Mouse (Mus musculus) limb, embryonic 11.5 days (tissue): ENCODE data around the gene Tcap. TPM values are rescaled to one million over a fixed set of nuclear protein-coding genes. Genes with fewer than 3 reads are reported as not detected.

Source experiments
- ATAC-seq: fragments of 200-750 bp; cut with Nextera tagmentation; 2 replicates; pipeline ENCODE4 v1.8.0; 2017; ENCODE audit warnings: low read depth; ENCODE audit not compliant: insufficient number of reproducible peaks, low FRiP score, low TSS enrichment
- DNase-seq: peaks from one replicate; pipeline ENCODE4 v3.0.0-alpha.2; 2015; ENCODE audit warnings: low spot score
- H3K27ac ChIP-seq: fragments of 300-500 bp; sonication (generic); replicated peaks from 2 replicates; pipeline ENCODE4 v1.5.1; 2014; ENCODE audit warnings: low read depth, mild to moderate bottlenecking, low read length
- H3K27me3 ChIP-seq: fragments of 300-500 bp; sonication (generic); 2 replicates; pipeline ENCODE4 v1.6.1; 2014; ENCODE audit warnings: mild to moderate bottlenecking, low read length, mixed read lengths; ENCODE audit not compliant: control insufficient read depth, insufficient read depth
- H3K36me3 ChIP-seq: fragments of 300-500 bp; sonication (generic); 2 replicates; pipeline ENCODE4 v1.6.1; 2014; ENCODE audit warnings: mild to moderate bottlenecking, low read length, moderate library complexity, mixed read lengths; ENCODE audit not compliant: control insufficient read depth, insufficient read depth
- H3K4me1 ChIP-seq: fragments of 300-500 bp; sonication (generic); 2 replicates; pipeline ENCODE4 v1.6.1; 2014; ENCODE audit warnings: low read length, mixed read lengths; ENCODE audit not compliant: control insufficient read depth, insufficient read depth
- H3K4me2 ChIP-seq: fragments of 300-500 bp; sonication (generic); 2 replicates; pipeline ENCODE4 v1.6.1; 2014; ENCODE audit warnings: low read depth, mild to moderate bottlenecking, moderate library complexity; ENCODE audit not compliant: severe bottlenecking
- H3K4me3 ChIP-seq: fragments of 300-500 bp; sonication (generic); 2 replicates; pipeline ENCODE4 v1.5.1; 2014; ENCODE audit warnings: low read depth, low read length
- H3K9ac ChIP-seq: fragments of 300-500 bp; sonication (generic); 2 replicates; pipeline ENCODE4 v1.6.1; 2014; ENCODE audit warnings: mild to moderate bottlenecking, low read length
- H3K9me3 ChIP-seq: fragments of 300-500 bp; sonication (generic); 2 replicates; pipeline ENCODE4 v1.6.1; 2016; ENCODE audit warnings: low read length; ENCODE audit not compliant: control insufficient read depth
- WGBS: fragments of 180-500 bp; shearing (Covaris S2); extraction: QIAGEN DNeasy Blood & Tissue Kit; methylation state at CpG from one replicate; pipeline ENCODE4 v1.1.7; 2014; 5-methylcytosine and 5-hydroxymethylcytosine counted together
- polyA plus RNA-seq: library from polyadenylated mRNA; unstranded; fragments of >200 nt; fragmentation: Nextera tagmentation; extraction: Ambion mirVana; gene quantifications from 2 replicates; pipeline ENCODE4 v1.2.1, GENCODE M21; 2014

Tcap gene
- polyA plus RNA-seq, 1 experiment from 2014 or later: 0.53 TPM

DNA sequence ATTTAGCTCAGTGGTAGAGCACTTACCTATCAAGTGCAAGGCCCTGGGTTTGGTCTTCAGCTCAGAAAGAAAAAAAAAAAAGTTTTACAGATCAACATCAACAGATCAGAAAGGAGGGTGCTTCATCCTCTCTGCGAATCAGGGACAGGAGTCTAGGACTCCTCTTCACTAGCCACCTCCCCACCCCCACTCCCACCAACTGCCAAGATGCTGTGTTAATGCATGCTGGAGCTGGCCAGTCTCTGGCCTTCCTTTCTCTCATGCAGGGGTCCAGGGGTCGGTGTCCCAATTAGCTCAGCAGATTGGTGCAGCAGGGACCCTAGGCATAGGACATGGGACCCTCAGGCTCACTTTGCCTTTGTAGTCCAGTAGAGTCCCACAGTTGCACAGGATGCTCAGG lies 13.0 kb upstream of the Tcap start:
- Histone ChIP-seq H3K9ac (no peak overlapping the region), H3K27me3 (no peaks in the 10 kb centered on the region), H3K36me3 (peaks cover 6% of the 10 kb centered on the region; the same call in 1 of the 2 replicates), H3K4me3 (no peak overlapping the region), H3K27ac (no peak overlapping the region), H3K4me2 (no peak overlapping the region), H3K4me1 (no peaks in the 10 kb centered on the region), H3K9me3 (no peaks in the 10 kb centered on the region)
- WGBS: 92% methylated on average over 2 of the region's 2 CpGs
- ATAC-seq: no peak
- DNase-seq: no peak

GRCm38 (mm10) chr11:98371556-98372240 lies 11.9 kb upstream of the Tcap start:
- no peaks in the 10 kb centered on the region for H3K9me3 ChIP-seq
- no peak overlapping the region for H3K9ac ChIP-seq
- H3K4me3 ChIP-seq: no peak overlapping the region
- no peaks in the 10 kb centered on the region for H3K27me3 ChIP-seq
- H3K4me1 ChIP-seq: no peaks in the 10 kb centered on the region
- H3K27ac ChIP-seq: no peak overlapping the region
- WGBS: 53% methylated on average over 10 of the region's 10 CpGs
- H3K4me2 ChIP-seq: no peak overlapping the region
- peaks cover 6% of the 10 kb centered on the region; the same call in 1 of the 2 replicates for H3K36me3 ChIP-seq
- ATAC-seq (peak; percentile 17; the same call in 1 of the 2 replicates), DNase-seq (no peak)

DNA sequence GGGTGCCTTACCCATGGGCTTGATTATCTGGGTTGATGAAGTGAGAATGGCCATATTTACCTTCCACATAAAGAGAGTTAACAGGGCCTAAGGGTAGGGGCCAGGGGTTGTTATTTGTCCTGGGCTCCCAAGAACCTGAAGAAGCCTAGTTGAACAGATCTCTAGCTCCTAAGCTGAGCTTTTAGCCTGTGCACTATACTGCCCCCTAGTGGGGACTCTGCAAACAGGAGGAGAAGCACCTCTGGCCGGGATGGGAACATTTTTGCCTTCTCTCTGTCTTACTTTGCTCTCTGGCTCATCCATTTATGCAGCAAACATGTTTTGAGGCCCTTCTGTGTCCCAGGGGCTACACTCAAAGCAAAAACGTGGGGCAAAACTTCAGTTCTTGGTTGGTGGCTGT lies 11.2 kb upstream of the Tcap start:
- Histone ChIP-seq H3K27me3 (no peaks in the 10 kb centered on the region), H3K9ac (no peak overlapping the region), H3K27ac (no peak overlapping the region), H3K9me3 (no peaks in the 10 kb centered on the region), H3K4me2 (no peak overlapping the region), H3K36me3 (peaks cover 11% of the 10 kb centered on the region), H3K4me3 (no peak overlapping the region), H3K4me1 (no peaks in the 10 kb centered on the region)
- ATAC-seq (no peak), DNase-seq (peak; percentile 73)
- WGBS: 0% methylated on average over 2 of the region's 2 CpGs

- no peak overlapping the region for H3K9ac ChIP-seq
- no peak for ATAC-seq
- no peak for DNase-seq
- no peak overlapping the region for H3K4me2 ChIP-seq
- H3K27me3 ChIP-seq: no peaks in the 10 kb centered on the region
- H3K27ac ChIP-seq: no peak overlapping the region
- peaks cover 17% of the 10 kb centered on the region for H3K36me3 ChIP-seq
- no peak overlapping the region for H3K4me3 ChIP-seq
- 88% methylated on average over 6 of the region's 6 CpGs for WGBS
- H3K9me3 ChIP-seq: no peaks in the 10 kb centered on the region
- no peaks in the 10 kb centered on the region for H3K4me1 ChIP-seq
Observed at GRCm38 (mm10) chr11:98373244-98373643, 10.4 kb upstream of the Tcap start.

GRCm38 (mm10) chr11:98374266-98374665 lies 9.3 kb upstream of the Tcap start:
- H3K4me1 ChIP-seq: no peaks in the 10 kb centered on the region
- H3K4me3 ChIP-seq: no peak overlapping the region
- DNase-seq (no peak), ATAC-seq (no peak)
- no peak overlapping the region for H3K4me2 ChIP-seq
- H3K9me3 ChIP-seq: no peaks in the 10 kb centered on the region
- peaks cover 19% of the 10 kb centered on the region for H3K36me3 ChIP-seq
- H3K9ac ChIP-seq: no peak overlapping the region
- H3K27ac ChIP-seq: no peak overlapping the region
- WGBS: 81% methylated on average over 8 of the region's 8 CpGs
- no peaks in the 10 kb centered on the region for H3K27me3 ChIP-seq

DNA sequence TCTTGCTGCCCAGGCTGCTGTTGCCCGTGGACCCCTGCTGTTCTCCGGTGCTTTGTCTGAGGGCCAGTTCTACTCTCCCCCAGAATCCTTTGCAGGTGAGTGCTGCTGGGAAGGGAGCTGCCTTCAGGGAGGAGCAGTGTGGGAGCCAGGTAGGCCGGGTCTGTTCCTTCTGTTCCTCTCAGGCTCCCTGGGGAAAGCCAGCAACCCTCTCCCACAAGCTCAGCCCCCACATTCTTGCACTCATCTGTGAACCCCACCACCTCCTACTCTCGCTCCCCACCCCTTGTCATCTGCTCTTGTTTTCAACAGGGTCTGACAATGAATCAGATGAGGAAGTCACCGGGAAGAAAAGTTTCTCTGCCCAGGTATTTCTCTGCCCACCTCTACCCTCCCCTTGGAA lies 6.9 kb upstream of the Tcap start:
- WGBS: 73% methylated on average over 5 of the region's 5 CpGs
- DNase-seq (no peak), ATAC-seq (no peak)
- peaks cover 19% of the 10 kb centered on the region for H3K36me3 ChIP-seq
- no peak overlapping the region for H3K9ac ChIP-seq
- H3K4me2 ChIP-seq: no peak overlapping the region
- no peaks in the 10 kb centered on the region for H3K27me3 ChIP-seq
- no peaks in the 10 kb centered on the region for H3K9me3 ChIP-seq
- no peak overlapping the region for H3K27ac ChIP-seq
- no peak overlapping the region for H3K4me3 ChIP-seq
- H3K4me1 ChIP-seq: no peaks in the 10 kb centered on the region

- Histone ChIP-seq H3K36me3 (peaks cover 19% of the 10 kb centered on the region), H3K9me3 (no peaks in the 10 kb centered on the region), H3K4me2 (no peak overlapping the region), H3K27ac (no peak overlapping the region), H3K27me3 (no peaks in the 10 kb centered on the region), H3K9ac (no peak overlapping the region), H3K4me1 (no peaks in the 10 kb centered on the region), H3K4me3 (no peak overlapping the region)
- WGBS: 79% methylated on average over 11 of the region's 11 CpGs
- DNase-seq (no peak), ATAC-seq (no peak)
Observed at GRCm38 (mm10) chr11:98377787-98378186, 5.8 kb upstream of the Tcap start.

- WGBS: 93% methylated on average over 7 of the region's 7 CpGs
- Histone ChIP-seq H3K4me3 (no peak overlapping the region), H3K36me3 (peaks cover 19% of the 10 kb centered on the region), H3K4me1 (no peaks in the 10 kb centered on the region), H3K27me3 (peaks cover 6% of the 10 kb centered on the region; the same call in 1 of the 2 replicates), H3K9ac (no peak overlapping the region), H3K4me2 (no peak overlapping the region), H3K9me3 (no peaks in the 10 kb centered on the region), H3K27ac (no peak overlapping the region)
- ATAC-seq (no peak), DNase-seq (no peak)
Observed at GRCm38 (mm10) chr11:98379379-98379778, 4.2 kb upstream of the Tcap start.

DNA sequence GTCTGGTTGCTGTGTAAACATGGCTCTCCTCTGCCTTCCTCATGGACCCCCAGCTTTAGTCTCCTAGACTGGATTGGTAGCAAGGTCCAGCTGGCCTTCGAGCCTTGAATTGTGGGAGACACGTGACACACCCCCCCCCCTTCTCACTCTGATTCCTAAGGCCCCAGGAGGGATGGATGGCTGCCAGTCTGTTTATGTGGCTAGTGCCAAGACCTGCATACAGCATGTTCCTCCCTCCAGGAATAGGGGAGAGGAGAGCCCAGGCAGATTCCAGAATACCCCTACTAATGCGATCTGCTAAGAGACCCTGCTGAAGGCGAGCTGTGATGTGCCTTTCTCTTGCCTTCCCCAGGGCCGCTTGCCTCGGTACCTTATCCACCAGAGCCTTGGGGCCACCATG lies 3.5 kb upstream of the Tcap start:
- ATAC-seq: no peak
- no peak overlapping the region for H3K4me3 ChIP-seq
- H3K36me3 ChIP-seq: peaks cover 16% of the 10 kb centered on the region
- peaks cover 10% of the 10 kb centered on the region; the same call in 1 of the 2 replicates for H3K27me3 ChIP-seq
- WGBS: 83% methylated on average over 6 of the region's 6 CpGs
- no peak overlapping the region for H3K4me2 ChIP-seq
- no peaks in the 10 kb centered on the region for H3K9me3 ChIP-seq
- no peak for DNase-seq
- H3K4me1 ChIP-seq: no peaks in the 10 kb centered on the region
- no peak overlapping the region for H3K9ac ChIP-seq
- H3K27ac ChIP-seq: no peak overlapping the region
